Mouse (Mus musculus): ENCODE measurements at regions not wholly inside any gene's neighbourhood (a gene's known extent, or its start where the extent isn't known, plus 50 kb on each side); places are given as distances from the start of the nearest gene placed in this dataset.

GRCm38 (mm10) chr4:95215187-95215586 is 163.2 kb upstream of the Jun start:
- DNase-seq (ENCODE audit: low spot score) = no peak

- no peak for DNase-seq (ENCODE audit: low spot score)
Measured at GRCm38 (mm10) chr4:95230461-95230860, 178.4 kb upstream of the Jun start.

- DNase-seq (ENCODE audit: low spot score) = no peak
Measured at GRCm38 (mm10) chr4:95233034-95233433, 181.0 kb upstream of the Jun start.

- no peak for DNase-seq (ENCODE audit: low spot score)
Measured at GRCm38 (mm10) chr4:95234030-95234555, 182.1 kb upstream of the Jun start.

GRCm38 (mm10) chr4:95247977-95248376 is 196.0 kb upstream of the Jun start:
- no peak for DNase-seq (ENCODE audit: low spot score)

- DNase-seq (ENCODE audit: low spot score) = no peak
Measured at GRCm38 (mm10) chr4:95249031-95249430, 197.0 kb upstream of the Jun start.

GRCm38 (mm10) chr4:95250083-95250482 is 198.1 kb upstream of the Jun start:
- DNase-seq (ENCODE audit: low spot score) = no peak

GRCm38 (mm10) chr4:95269766-95270165 is 217.7 kb upstream of the Jun start:
- DNase-seq (ENCODE audit: low spot score) = no peak

- DNase-seq (ENCODE audit: low spot score) = no peak
Measured at GRCm38 (mm10) chr4:95270389-95270788, 218.4 kb upstream of the Jun start.

- DNase-seq (ENCODE audit: low spot score) = no peak
Measured at GRCm38 (mm10) chr4:95276231-95276630, 224.2 kb upstream of the Jun start.

- no peak for DNase-seq (ENCODE audit: low spot score)
Measured at GRCm38 (mm10) chr4:95277989-95278713, 226.1 kb upstream of the Jun start.

GRCm38 (mm10) chr4:95278714-95279095 is 226.7 kb upstream of the Jun start:
- peak; percentile 46 for DNase-seq (ENCODE audit: low spot score)

- DNase-seq (ENCODE audit: low spot score) = no peak
Measured at GRCm38 (mm10) chr4:95279200-95279599, 227.2 kb upstream of the Jun start.

GRCm38 (mm10) chr4:95282083-95282482 is 230.1 kb upstream of the Jun start:
- DNase-seq (ENCODE audit: low spot score) = no peak

GRCm38 (mm10) chr4:95283789-95284188 is 231.8 kb upstream of the Jun start:
- DNase-seq (ENCODE audit: low spot score) = no peak

- DNase-seq (ENCODE audit: low spot score) = no peak
Measured at GRCm38 (mm10) chr4:95284192-95284591, 232.2 kb upstream of the Jun start.

GRCm38 (mm10) chr4:95284696-95285095 is 232.7 kb upstream of the Jun start:
- no peak for DNase-seq (ENCODE audit: low spot score)

GRCm38 (mm10) chr4:95290321-95290720 is 238.3 kb upstream of the Jun start:
- DNase-seq (ENCODE audit: low spot score) = no peak

- no peak for DNase-seq (ENCODE audit: low spot score)
Measured at GRCm38 (mm10) chr4:95294110-95294509, 242.1 kb upstream of the Jun start.

GRCm38 (mm10) chr4:95301907-95302306 is 249.9 kb upstream of the Jun start:
- DNase-seq (ENCODE audit: low spot score) = no peak

- DNase-seq (ENCODE audit: low spot score) = no peak
Measured at GRCm38 (mm10) chr4:95303337-95303736, 251.3 kb upstream of the Jun start.

GRCm38 (mm10) chr4:95304006-95304405 is 252.0 kb upstream of the Jun start:
- no peak for DNase-seq (ENCODE audit: low spot score)

GRCm38 (mm10) chr4:95307134-95307533 is 250.2 kb upstream of the Fggy start:
- DNase-seq (ENCODE audit: low spot score) = no peak

GRCm38 (mm10) chr4:95308469-95308895 is 248.8 kb upstream of the Fggy start:
- no peak for DNase-seq (ENCODE audit: low spot score)

Data from testis, postnatal 10 days (tissue).